In the genomic region with DNA sequence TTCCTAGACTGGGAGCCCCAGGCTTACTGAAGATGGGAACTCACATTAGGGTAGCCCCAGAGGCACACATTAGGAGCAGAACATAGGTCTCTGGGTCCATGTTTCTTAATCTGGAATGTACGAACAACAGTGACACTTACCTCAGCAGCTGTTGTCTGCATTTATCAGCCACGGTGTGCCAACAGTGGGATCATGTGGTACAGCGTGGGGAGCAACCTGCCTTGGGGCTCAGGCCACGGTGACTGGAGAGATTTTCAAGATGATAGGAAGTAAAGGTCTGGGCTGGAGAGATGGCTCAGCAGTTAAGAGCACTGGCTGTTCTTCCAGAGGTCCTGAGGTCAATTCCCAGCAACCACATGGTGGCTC, we compare ENCODE assay signal across 10 mouse cellular contexts.
"Had no signal": no experiment of that assay in that cellular context is flagged by ENCODE, and none has a peak within 500 bp of the region (broad histone marks: within the 10 kb centered on the region; RNA-seq: fewer than 3 reads in every experiment).

No protein-coding gene starts in this region.

- H3K4me3 ChIP-seq: limb, embryonic 15.5 days; liver, embryonic 13.5 days; stomach, embryonic 15.5 days had no signal

- H3K9ac ChIP-seq: limb, embryonic 15.5 days; liver, embryonic 13.5 days; stomach, embryonic 15.5 days had no signal

- ATAC-seq: midbrain, embryonic 16.5 days had no signal

- H3K27ac ChIP-seq: limb, embryonic 15.5 days; liver, embryonic 13.5 days had no signal

- H3K9me3 ChIP-seq: limb, embryonic 15.5 days; liver, embryonic 13.5 days; stomach, embryonic 15.5 days had no signal

- DNase-seq: kidney, adult 11 months; kidney, postnatal 36 days; liver, embryonic 13.5 days; right cerebral cortex, postnatal 25 days; spleen, adult 18-20 months; thymus, postnatal 36 days had no signal

- H3K27me3 ChIP-seq: limb, embryonic 15.5 days; stomach, embryonic 15.5 days had no signal

- H3K36me3 ChIP-seq: liver, embryonic 13.5 days; stomach, embryonic 15.5 days had no signal

- H3K4me2 ChIP-seq: limb, embryonic 15.5 days; liver, embryonic 13.5 days; midbrain, embryonic 11.5 days had no signal
